Mouse (Mus musculus) MEL (cell line): ENCODE results near the gene Dnaaf2.

Experiments used
- CTCF ChIP-seq, 3 experiments: IDR thresholded peaks in 2 of 3; conservative IDR thresholded peaks in 1 of 3; 2 replicates each; pipeline ENCODE4 v1.5.1; 2011 to 2012; ENCODE audit warnings: low read length in 3 of 3, low read depth in 2 of 3, mild to moderate bottlenecking in 2 of 3, improper control_type of control experiment in 1 of 3, inconsistent platforms in 1 of 3, mixed read lengths in 1 of 3, moderate library complexity in 1 of 3; ENCODE audit not compliant: control insufficient read depth in 1 of 3, insufficient read depth in 1 of 3, poor library complexity in 1 of 3, severe bottlenecking in 1 of 3
- MAX ChIP-seq: IDR thresholded peaks from 2 replicates; pipeline ENCODE4 v1.6.1; 2011; ENCODE audit warnings: low read length, improper control_type of control experiment
- POLR2A ChIP-seq, 2 experiments: IDR thresholded peaks; 2 replicates each; pipeline ENCODE4 v1.6.1; 2011 to 2012; ENCODE audit warnings: low read length in 2 of 2, mild to moderate bottlenecking in 2 of 2, control low read depth in 1 of 2, improper control_type of control experiment in 1 of 2, low read depth in 1 of 2, moderate library complexity in 1 of 2; ENCODE audit not compliant: control insufficient read depth in 1 of 2, insufficient read depth in 1 of 2, poor library complexity in 1 of 2
- ZC3H11A ChIP-seq: IDR thresholded peaks from 2 replicates; pipeline ENCODE4 v1.6.1; 2012; ENCODE audit warnings: low read depth, mild to moderate bottlenecking, inconsistent platforms, low read length, improper control_type of control experiment

- TF ChIP-seq MAX (no peak), CTCF (IDR thresholded peaks at IDR 0.05 in 2 of 3, conservative IDR thresholded peaks at IDR 0.05 in 1 of 3; ENCODE audit: control insufficient read depth in 1 of 3, insufficient read depth in 1 of 3, low read depth in 2 of 3, low read length in 3 of 3, poor library complexity in 1 of 3, severe bottlenecking in 1 of 3) (no peak), ZC3H11A (no peak), POLR2A (IDR thresholded peaks at IDR 0.05; ENCODE audit: control insufficient read depth in 1 of 2, insufficient read depth in 1 of 2, low read depth in 1 of 2, low read length in 2 of 2, poor library complexity in 1 of 2) (no peak)
Observed at GRCm38 (mm10) chr12:69198985-69199384, 756 bp upstream of the Dnaaf2 start.
